Mouse (Mus musculus) layer of hippocampus, postnatal 36 days (tissue): ENCODE measurements around the gene Arhgef10l. TPM values are rescaled to one million over a fixed set of nuclear protein-coding genes. Genes with fewer than 3 reads are reported as not detected.

Experiments
- DNase-seq, 2 experiments: peaks; one replicate each; pipeline ENCODE4 v3.0.0; 2022
- total RNA-seq, 2 experiments: library from RNA; stranded (reverse); gene quantifications; 2 replicates each; pipeline ENCODE4 v1.2.3; 2021

Gene Arhgef10l
- total RNA-seq, 2 experiments from 2014 or later = 41.7 to 43.9 TPM

DNA sequence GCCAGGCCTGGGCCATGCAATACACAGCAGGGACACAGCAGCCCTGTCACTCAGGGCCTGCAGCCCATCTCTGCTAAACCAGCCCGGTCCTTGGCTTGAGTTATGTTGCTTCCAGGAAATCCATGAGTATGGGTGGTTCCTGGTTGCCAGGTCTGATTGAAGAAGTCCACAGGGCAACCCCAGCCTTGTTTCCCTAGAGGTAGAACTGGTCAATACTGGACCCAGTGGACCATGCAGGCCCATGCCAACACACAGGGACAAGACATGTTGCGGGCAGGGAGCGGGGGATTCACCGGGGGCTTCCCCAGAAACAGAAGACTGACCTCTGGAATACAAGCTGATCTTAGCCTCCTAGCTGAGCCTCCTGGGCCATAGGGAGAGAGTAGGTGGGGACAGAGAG is 142.9 kb downstream of the Arhgef10l start:
- DNase-seq = no peak

DNA sequence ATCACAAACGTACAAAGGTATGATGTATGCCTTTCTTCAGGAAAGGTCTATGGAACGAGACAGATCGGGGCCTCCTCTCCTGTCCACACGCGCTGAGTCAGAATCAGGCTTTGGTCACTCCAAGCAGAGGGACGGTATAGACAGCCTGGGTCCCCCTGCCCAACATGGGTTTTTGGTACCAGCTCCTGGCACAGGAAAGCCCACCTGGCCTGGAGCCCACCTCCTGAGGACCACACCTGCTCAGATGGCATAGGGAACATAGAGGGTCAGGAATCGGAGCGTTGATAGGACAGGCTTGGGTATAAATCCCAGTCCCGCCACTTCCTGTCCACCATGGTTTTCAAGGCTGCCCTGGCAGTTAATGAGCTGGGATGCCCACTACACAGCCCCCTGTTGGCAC is 145.1 kb downstream of the Arhgef10l start:
- DNase-seq = no peak

DNA sequence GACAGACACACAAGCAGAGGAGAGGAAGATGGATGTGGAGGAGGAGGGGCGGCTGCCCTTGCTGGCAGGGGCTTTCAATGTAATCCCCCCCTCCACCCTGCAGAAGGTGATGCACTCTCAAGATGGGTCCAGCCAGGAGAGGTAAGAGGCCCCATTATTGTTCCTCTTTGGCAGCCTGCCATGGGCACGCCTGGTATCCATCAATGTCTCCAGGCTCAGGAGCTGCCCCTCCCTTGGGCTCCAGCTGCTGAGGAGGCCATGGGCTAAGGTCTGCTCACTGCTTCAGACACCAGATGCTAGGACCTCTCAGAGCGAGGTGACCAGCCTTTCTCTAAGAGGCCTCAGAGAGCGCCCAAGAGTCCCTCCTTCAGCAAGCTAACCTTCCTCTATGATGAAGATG is 152.0 kb downstream of the Arhgef10l start:
- no peak for DNase-seq

DNA sequence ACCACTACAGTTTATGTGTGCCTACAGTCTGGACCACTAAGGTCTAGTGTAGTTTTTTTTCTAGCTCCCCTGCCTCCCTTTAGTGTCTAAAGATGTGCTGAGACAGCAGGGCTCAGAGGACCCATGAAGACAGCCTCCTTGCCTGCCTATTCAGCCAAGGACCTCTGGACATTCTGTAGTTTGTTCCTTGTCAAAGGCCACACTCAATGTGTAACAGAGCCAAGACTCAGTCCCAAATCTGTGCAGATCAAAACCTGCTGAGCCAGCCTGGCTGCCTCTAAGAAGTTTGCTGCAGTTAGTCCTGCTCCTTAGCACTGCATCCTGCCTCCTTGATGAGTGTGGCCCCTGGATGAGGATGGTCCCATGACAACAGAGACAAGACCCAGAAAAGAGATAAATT is 156.0 kb downstream of the Arhgef10l start:
- DNase-seq = no peak

DNA sequence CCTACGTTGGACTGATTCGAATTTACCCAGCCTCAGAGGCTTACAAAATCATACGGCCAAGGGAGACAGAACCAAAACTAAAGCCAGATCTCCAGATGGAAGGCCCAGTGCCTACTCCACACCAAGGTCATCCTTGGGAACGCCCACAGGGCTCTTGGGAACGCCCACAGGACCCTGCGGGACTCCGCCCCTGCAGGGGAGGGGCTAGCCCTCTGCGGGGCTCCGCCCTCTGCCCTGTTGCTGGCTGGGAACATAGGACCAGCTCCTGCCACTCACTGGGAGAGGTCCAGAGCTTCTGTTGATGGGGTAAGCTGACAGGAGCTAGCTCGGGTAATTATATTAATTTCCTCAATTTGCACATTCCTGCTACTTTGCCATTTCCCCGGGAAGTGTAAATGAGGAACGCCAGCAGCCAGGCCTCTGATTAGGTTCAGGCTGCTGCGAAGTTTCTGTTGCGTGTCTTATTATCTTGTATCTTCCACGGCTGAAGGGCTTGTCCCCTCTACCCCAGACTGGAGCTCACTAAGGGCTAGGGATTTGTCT is 158.6 kb downstream of the Arhgef10l start:
- no peak for DNase-seq

DNA sequence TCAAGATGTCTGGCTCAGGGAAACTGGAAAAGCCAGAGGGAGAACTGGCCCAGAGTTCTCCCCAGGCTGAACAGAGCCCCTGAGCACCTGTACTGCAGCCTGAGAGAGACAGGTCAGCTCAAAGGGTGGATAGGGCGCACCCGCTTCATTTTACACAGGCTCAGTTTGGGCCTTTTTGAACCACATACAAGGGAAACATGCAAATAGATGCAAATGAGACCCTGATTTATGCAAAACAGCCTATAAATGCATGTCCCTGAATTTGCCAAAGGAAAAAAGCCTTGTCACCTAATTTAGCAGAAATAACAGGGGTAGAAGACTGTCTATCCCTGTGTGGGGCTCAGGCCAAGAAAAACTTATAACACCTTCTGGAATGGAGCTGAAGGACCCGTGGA is 160.2 kb downstream of the Arhgef10l start:
- DNase-seq = no peak

DNA sequence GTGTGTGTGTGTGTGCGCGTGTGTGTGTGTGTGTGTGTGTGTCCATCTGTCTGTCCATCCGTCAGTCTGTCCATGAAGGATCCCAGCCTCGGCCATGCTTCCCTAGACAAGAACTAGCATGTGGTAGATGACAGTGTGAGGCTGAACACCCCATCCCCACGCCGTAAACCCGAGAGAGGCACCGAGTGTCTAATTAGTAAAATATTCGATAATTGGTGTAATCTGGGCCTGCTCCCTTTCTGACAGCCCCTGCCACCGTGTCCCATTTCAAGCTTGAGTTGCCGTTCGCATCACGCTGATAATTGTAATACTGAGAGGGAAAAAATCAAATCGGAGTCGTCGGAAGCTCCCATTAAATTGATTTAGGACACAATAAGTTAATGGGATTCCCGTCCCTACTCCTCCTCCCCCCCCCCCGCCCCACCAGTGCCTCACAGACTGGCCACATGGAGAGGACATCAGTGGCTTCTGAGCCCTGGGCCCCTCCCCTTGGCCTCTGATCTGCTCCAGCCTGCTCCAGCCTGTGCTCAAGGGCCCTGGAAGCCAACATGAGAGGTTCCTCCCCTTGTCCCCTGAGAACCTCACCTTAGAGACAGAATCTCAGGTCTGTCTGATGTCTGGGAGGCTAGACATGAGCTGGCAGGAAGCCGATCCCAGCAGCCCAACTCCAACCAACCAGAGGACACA is 160.7 kb downstream of the Arhgef10l start:
- DNase-seq = no peak

DNA sequence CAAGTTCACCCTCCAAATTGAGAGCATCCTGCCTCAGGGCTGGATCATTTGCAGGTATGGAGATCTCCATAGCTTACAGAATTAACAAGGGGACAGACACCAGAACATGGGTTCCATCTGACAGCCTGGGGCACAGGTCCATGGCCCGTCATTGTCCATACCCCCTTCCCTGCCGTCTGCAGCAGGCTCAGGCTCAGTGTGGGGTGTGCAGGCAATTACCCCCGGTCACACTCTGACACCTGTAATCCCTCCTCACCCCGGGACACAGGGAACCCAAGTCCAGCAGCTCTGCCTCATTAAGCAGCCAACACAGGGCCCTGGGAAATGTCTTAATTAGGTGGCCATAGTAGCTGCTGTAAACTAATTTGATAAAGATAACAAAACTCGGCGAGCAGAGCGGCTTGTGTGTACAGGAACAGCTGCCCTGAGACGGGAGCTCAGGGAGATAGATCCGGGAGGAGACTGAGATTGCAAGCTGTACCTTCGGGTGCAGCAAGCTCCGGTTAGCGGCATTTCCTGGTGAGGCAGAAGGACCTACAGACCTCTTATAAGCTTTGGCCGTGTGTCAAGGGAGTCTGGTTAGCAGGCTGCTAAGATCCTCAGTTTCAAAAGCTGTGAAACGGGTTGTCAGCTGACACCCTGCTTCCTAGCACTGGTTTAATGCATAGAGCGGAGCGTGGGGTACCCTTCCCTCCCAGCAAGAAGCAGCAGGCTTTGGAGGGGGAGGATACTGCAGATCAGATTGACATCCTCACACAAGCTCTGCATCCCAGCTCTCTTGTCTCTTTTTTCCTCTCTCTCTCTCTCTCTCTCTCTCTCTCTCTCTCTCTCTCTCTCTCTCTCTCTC is 161.5 kb downstream of the Arhgef10l start:
- DNase-seq = peak; percentile 12 to 19

DNA sequence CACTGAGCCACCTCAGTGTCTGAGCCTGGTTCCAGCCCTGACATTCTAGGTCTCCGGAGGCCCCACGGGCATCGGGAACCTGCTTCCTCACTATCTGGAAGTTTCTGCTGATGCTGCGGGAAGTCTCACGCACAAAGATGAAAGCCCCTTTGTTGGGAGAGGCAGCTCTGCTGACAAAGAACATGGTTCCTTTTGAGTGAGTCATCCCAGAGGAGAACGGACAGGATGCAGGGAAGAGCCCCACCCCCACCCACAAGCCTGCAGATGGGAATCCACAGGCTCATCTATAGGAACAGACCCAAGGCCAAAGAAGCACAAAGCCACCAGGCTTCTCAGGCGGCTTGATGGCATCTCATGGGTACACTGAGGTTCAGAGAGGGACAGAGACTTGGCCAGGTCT is 165.0 kb downstream of the Arhgef10l start:
- no peak for DNase-seq

DNA sequence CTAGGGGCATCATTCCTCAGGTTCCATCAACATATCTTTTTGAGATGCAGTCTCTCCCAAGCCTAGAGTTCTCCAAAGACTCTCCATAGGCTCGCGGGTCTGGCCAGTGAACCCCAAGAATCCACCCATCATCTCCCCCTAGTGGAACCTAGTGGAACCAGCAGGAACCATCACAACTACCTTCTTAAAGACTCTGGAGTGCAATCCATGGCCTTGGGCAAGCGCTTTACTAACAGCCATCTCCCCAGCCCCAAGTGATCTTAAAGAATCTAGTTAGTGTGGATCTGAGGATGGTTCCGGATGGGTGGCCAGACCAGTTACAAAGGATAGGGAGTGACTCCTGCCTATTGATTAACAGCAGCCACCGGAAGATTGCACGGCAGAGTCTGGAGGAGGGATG is 166.2 kb downstream of the Arhgef10l start:
- DNase-seq = no peak

DNA sequence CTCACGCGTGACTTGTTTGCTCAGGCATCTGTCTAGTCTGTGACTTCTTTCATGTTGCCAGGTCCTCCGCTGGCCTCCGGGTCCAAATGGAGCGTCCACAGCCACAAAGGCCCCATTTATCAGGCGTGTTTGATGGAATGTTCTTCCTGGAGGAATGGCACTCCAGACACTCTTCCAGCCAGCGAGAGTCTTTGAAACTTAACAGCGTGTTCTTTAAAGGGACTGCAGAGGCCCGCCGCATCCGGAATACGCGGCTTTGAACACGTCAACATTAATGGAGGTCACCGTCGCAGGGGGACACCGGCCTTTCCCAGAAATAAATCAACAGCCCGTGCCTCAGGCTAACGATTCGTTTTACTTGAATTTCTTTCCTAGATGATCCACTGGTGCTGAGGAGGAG is 168.6 kb downstream of the Arhgef10l start:
- no peak for DNase-seq

DNA sequence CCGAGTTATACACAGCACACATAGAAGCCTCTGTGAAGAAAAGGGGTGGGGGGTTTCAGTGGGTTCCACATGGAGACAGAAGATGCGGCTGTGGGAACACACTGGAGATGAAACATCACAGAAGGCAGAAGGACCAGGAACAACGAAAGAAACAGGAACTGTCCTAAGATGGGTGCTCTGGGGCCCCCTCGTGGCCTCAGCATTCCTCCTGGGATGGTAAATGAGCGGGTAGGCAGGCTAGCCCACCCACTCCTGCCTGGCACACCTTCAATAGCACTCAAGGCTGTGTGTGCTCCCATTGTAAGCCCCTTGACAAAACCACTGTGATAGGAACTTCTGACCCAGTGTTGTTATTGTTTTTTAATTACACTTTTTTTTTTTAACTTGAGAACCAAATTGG is 174.3 kb downstream of the Arhgef10l start:
- no peak for DNase-seq

DNA sequence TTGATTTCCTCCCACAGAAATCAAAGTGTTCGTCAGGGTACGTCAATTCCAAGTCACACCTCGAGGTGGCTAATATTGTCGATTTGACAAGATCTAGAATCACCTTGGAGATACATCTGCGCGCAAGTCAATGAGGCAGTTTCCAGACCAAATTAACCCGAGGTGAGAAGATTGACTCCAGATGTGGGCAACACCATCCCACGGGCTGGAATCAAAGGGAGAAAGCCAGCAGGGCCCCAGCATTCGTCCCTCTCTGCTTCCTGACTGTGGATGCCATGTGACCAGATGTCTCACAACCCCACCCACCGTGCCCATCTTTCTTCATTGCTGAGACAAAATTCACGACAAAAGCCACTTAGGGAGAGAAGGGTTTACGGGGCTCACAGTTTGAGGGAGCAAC is 180.4 kb downstream of the Arhgef10l start:
- DNase-seq = no peak

DNA sequence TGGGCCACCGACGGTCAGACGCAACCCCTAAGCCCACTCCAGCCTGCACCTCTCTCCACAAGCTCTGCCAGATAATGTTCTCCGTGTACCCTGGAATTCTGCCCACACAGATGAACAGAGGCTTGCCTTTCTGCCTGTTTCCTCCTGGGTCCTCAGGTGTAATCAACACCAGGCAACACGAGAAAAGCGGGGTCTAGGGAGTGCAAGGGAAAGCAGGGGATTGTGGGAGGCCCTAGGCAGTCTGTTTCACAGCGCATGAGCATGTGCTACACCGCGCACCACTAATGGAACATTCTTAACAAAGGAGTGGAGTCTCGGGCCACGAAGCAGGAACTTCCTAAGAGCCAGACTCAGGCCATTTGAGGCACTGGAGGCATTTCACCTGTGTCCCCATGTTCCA is 182.7 kb downstream of the Arhgef10l start:
- DNase-seq = no peak

DNA sequence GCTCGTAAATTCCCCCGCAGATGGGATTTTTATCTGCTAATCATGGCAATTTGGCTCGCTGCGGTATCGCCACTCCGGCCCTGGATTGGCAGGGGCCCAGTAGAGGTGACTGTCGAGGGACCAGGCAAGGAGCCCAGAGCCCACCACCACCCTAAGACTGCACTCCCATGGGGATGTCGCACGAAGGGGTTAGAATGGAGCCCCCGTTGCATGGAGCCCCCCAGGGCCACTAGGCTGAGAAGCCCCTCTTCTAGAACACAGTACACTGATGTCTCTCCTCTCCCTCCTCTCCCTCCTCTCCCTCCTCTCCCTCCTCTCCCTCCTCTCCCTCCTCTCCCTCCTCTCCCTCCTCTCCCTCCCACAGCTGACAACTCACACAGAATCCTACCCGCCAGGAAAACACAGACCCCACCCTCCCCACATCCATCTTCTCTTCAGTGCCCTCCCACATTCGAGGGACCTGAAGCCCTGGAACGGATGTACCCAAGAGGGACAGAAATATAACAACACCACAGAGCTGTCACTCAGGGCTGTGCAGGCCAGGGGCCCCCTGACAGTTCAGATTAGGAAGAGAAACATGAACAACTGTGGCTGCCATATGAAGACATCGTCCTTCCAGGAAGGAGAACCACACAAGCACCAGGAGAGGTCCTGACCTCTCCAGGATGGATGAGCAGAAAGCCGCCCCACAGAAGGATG is 185.3 kb downstream of the Arhgef10l start:
- DNase-seq = no peak

DNA sequence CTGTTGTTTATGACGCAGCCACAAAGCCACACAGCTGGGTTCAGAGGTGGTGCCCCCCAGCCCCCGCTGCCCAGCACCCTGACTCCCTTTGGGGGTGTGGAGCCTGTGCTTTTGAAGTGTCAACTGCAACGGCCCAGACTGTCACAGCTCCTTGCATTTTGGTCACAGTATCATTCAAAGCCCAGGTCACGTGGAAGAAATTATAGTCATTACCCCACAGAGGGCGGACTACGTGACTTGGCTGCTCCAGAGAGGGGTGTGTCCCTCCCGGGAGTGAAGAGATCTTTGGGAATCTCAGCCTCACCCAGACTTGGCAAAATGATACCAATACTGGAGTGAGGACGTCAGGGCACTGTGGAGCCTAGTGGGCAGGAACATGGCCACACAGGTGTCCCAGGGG is 190.6 kb downstream of the Arhgef10l start:
- DNase-seq = no peak

DNA sequence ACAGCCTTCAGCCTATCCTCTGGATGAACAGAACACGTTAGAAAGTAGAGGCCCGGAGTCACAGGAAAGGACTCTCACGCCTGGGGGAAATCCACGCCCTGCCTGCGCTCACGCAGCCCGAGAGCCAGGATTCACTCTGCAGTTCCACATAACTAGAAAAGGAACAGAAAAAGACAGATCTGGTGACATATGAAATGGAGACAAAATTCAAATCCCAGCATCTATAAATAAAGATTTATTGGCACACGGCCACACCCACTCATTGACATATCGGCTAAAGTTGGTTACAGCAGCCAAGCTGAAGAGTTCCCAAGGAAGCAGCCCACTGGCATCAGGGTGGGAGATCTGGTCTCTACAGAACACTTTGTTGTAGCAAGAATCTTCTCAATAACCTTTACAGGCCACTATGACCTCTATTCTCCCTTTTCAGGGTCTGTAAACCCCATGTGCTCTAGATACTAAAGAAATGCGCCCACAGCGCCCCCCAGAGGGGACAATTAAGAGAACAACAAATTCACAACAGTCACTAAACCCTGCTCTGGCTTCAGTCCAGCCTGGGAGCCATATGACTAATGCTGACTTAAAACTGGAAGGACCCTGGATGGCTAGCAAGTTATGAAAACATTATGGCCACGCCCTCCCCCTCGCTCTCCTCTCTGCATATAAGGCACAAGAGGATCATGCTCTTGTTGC is 195.9 kb downstream of the Arhgef10l start:
- no peak for DNase-seq

DNA sequence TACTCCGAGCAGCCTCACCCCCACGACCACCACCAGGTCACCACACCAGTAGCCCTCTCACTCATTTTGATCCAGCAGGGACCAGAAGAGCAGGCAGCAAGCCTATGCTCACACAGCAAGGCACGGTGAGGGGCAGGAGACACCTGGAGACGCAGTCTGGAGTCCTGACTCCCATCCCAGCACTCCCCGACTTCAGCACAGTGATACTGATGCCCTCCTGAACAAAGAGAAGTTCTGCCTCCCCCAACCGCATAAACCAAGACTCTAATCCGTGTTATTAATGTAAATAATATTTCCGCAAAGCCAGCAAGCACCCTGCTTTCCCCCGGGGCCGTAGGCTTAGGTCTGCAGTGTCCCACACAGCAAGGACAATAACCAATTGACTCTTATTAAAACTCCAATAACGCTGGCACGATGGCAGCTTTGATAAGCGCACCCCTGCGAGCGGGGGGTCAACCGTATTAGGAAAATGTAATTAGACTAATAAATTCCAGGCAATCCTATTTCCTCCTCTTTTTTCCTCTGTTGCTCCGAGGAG is 198.5 kb downstream of the Arhgef10l start:
- DNase-seq = no peak
